Mouse (Mus musculus) C2C12 (cell line): ENCODE data around the gene Thbs3. TPM values are rescaled to one million over a fixed set of nuclear protein-coding genes. Genes with fewer than 3 reads are reported as not detected.
"Not testable (repeated sequence)": the region's sequence is repeated elsewhere in the genome, so short reads cannot be mapped to it uniquely, and the experiment has no call there.

Experiments used
- H3K27me3 ChIP-seq: one replicate; pipeline ENCODE4 v1.6.1; 2011; ENCODE audit not compliant: control insufficient read depth, insufficient read depth, insufficient read length
- H3K36me3 ChIP-seq: one replicate; pipeline ENCODE4 v1.6.1; 2011; ENCODE audit not compliant: control insufficient read depth, insufficient read depth
- H3K4me3 ChIP-seq: one replicate; pipeline ENCODE4 v1.5.1; 2011; ENCODE audit warnings: mild to moderate bottlenecking, control low read depth; ENCODE audit not compliant: poor library complexity, insufficient read depth, severe bottlenecking
- H3K79me2 ChIP-seq: one replicate; pipeline ENCODE4 v1.6.1; 2011; ENCODE audit not compliant: control insufficient read depth, insufficient read depth
- H3K79me3 ChIP-seq: one replicate; pipeline ENCODE4 v1.6.1; 2011; ENCODE audit warnings: low read depth, control low read depth
- H3ac ChIP-seq: one replicate; pipeline ENCODE3; 2011; ENCODE audit warnings: low read depth; ENCODE audit not compliant: control insufficient read depth, insufficient read length
- CEBPB ChIP-seq: IDR thresholded peaks from one replicate; pipeline ENCODE4 v1.6.1; 2011; ENCODE audit warnings: low read depth, mild to moderate bottlenecking, control low read depth, moderate library complexity
- CTCF ChIP-seq: IDR thresholded peaks from one replicate; pipeline ENCODE4 v1.5.1; 2011; ENCODE audit not compliant: control insufficient read depth, insufficient read depth, insufficient read length
- FOSL1 ChIP-seq: IDR thresholded peaks from one replicate; pipeline ENCODE4 v1.8.0; 2011; ENCODE audit warnings: mild to moderate bottlenecking, low read length; ENCODE audit not compliant: poor library complexity, insufficient read depth, severe bottlenecking
- MAX ChIP-seq: IDR thresholded peaks from one replicate; pipeline ENCODE4 v1.6.1; 2011; ENCODE audit warnings: mild to moderate bottlenecking, control low read depth
- MYOD1 ChIP-seq: IDR thresholded peaks from one replicate; pipeline ENCODE4 v1.6.1; 2011; ENCODE audit warnings: low read depth; ENCODE audit not compliant: control insufficient read depth, insufficient read length
- MYOG ChIP-seq: IDR thresholded peaks from one replicate; pipeline ENCODE4 v1.6.1; 2011; ENCODE audit not compliant: control insufficient read depth, insufficient read length; ENCODE audit errors: extremely low read depth
- USF1 ChIP-seq: IDR thresholded peaks from one replicate; pipeline ENCODE4 v1.6.1; 2011; ENCODE audit warnings: low read depth, mild to moderate bottlenecking, control low read depth, moderate library complexity
- polyA plus RNA-seq: library from polyadenylated mRNA; unstranded; fragments of >200 nt; fragmentation: generic; extraction: Trizol; gene quantifications from one replicate; pipeline ENCODE4 v1.2.1, GENCODE M21; 2012; ENCODE audit warnings: missing spikeins

Thbs3 gene
- polyA plus RNA-seq, 1 experiment = 9.1 TPM

GRCm38 (mm10) chr3:89208736-89209135, 6.2 kb upstream of the Thbs3 start:
- Histone ChIP-seq H3K79me2 (peaks cover 30% of the 10 kb centered on the region), H3K79me3 (peaks cover 11% of the 10 kb centered on the region), H3K4me3 (no peak overlapping the region), H3K36me3 (peaks cover 53% of the 10 kb centered on the region), H3K27me3 (no peaks in the 10 kb centered on the region), H3ac (no peak overlapping the region)
- TF ChIP-seq MYOG (no peak), MAX (no peak), CTCF (no peak), FOSL1 (no peak), MYOD1 (no peak), USF1 (no peak), CEBPB (no peak)

GRCm38 (mm10) chr3:89209731-89210130, 5.2 kb upstream of the Thbs3 start:
- Histone ChIP-seq H3K4me3 (no peak overlapping the region), H3K27me3 (no peaks in the 10 kb centered on the region), H3K79me3 (peaks cover 11% of the 10 kb centered on the region), H3K79me2 (peaks cover 31% of the 10 kb centered on the region), H3ac (no peak overlapping the region), H3K36me3 (peaks cover 49% of the 10 kb centered on the region)
- no peak for TF ChIP-seq MAX

GRCm38 (mm10) chr3:89210162-89210561, 4.8 kb upstream of the Thbs3 start:
- peaks cover 11% of the 10 kb centered on the region for H3K79me3 ChIP-seq
- no peak for TF ChIP-seq USF1
- no peak for TF ChIP-seq CEBPB
- no peak for TF ChIP-seq MAX
- TF ChIP-seq MYOD1 = no peak
- no peak for TF ChIP-seq CTCF
- no peak for TF ChIP-seq FOSL1
- no peak for TF ChIP-seq MYOG
- peaks cover 31% of the 10 kb centered on the region for H3K79me2 ChIP-seq
- peaks cover 44% of the 10 kb centered on the region for H3K36me3 ChIP-seq
- no peaks in the 10 kb centered on the region for H3K27me3 ChIP-seq
- H3ac ChIP-seq = no peak overlapping the region
- H3K4me3 ChIP-seq = no peak overlapping the region

- no peak overlapping the region for H3ac ChIP-seq
- TF ChIP-seq FOSL1 = no peak
- no peak for TF ChIP-seq CTCF
- H3K79me3 ChIP-seq = peaks cover 11% of the 10 kb centered on the region
- peaks cover 43% of the 10 kb centered on the region for H3K36me3 ChIP-seq
- no peaks in the 10 kb centered on the region for H3K27me3 ChIP-seq
- peaks cover 31% of the 10 kb centered on the region for H3K79me2 ChIP-seq
- no peak overlapping the region for H3K4me3 ChIP-seq
Measured at GRCm38 (mm10) chr3:89210731-89211130, 4.2 kb upstream of the Thbs3 start.

- peak overlapping the region; percentile 86 for H3ac ChIP-seq
- H3K27me3 ChIP-seq = no peaks in the 10 kb centered on the region
- H3K36me3 ChIP-seq = peaks cover 19% of the 10 kb centered on the region
- H3K79me2 ChIP-seq = peaks cover 31% of the 10 kb centered on the region
- peak overlapping the region; percentile 91 for H3K4me3 ChIP-seq
- TF ChIP-seq MYOD1 (no peak), CEBPB (no peak), MYOG (no peak), MAX (no peak), USF1 (no peak), CTCF (no peak), FOSL1 (no peak)
- peaks cover 11% of the 10 kb centered on the region for H3K79me3 ChIP-seq
Measured at GRCm38 (mm10) chr3:89213803-89214530, 1.0 kb upstream of the Thbs3 start.

GRCm38 (mm10) chr3:89215853-89216252, 873 bp downstream of the Thbs3 start:
- Histone ChIP-seq H3K4me3 (no peak overlapping the region), H3ac (no peak overlapping the region), H3K27me3 (no peaks in the 10 kb centered on the region), H3K79me2 (peaks cover 29% of the 10 kb centered on the region), H3K79me3 (peaks cover 11% of the 10 kb centered on the region), H3K36me3 (peaks cover 6% of the 10 kb centered on the region)
- TF ChIP-seq CTCF (peak; percentile 67), FOSL1 (no peak)

GRCm38 (mm10) chr3:89216407-89216806, 1.4 kb downstream of the Thbs3 start:
- not testable (repeated sequence) for H3K27me3 ChIP-seq, H3K4me3 ChIP-seq, H3K36me3 ChIP-seq, H3ac ChIP-seq
- Histone ChIP-seq H3K79me2 (peaks cover 23% of the 10 kb centered on the region), H3K79me3 (peaks cover 11% of the 10 kb centered on the region)
